14 mouse cellular contexts compared by ENCODE assay signal in the genomic region with DNA sequence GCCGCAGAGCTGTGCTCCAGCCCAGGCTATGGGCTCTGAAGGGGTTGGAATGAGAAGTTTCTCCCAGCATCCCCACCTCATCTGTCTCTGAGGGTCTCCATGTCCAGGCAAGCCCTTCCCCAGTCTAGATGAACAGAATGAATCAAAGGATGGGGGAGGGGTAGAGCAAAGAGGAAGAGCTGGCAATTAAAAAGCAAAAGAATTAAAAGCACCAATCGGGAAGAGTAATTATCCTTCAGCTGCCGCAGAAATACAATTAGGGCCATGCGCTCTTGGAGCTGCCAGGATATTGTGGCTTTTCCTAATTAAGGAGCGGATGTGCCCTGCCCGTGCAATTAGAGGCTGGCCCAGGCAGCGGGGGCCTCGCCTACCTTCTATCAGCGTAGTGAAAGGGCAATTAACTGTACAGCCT. TPM values are rescaled to one million over a fixed set of nuclear protein-coding genes. Genes with fewer than 3 reads are reported as not detected.
A peak's percentile ranks its signal among the peaks of the same experiment; 100 is the strongest.
DNase-seq lines count a peak whose midpoint lies in the region; ATAC-seq lines count a peak whose summit lies in the region.
"Had no signal": no experiment of that assay in that cellular context is flagged by ENCODE, and none has a peak within 500 bp of the region (broad histone marks: within the 10 kb centered on the region; RNA-seq: fewer than 3 reads in every experiment).

No protein-coding gene starts in this region.

- no peaks in the 10 kb centered on the region for H3K9me3 ChIP-seq in embryonic facial prominence, embryonic 14.5 days (ENCODE audit: control insufficient read depth, low read length)
- no peaks in the 10 kb centered on the region for H3K9me3 ChIP-seq in hindbrain, embryonic 13.5 days
- H3K9me3 ChIP-seq in midbrain, embryonic 15.5 days, result no peaks in the 10 kb centered on the region
- H3K9me3 ChIP-seq: kidney, embryonic 15.5 days had no signal

- H3K4me3 ChIP-seq in embryonic facial prominence, embryonic 14.5 days (ENCODE audit: low read depth, low read length), result no peak overlapping the region
- H3K4me3 ChIP-seq in hindbrain, embryonic 13.5 days, result peak overlapping the region; percentile 27
- peak overlapping the region; percentile 17; the same call in 1 of the 2 replicates for H3K4me3 ChIP-seq in midbrain, embryonic 15.5 days
- H3K4me3 ChIP-seq: erythroblast, embryonic 14.5 days; kidney, embryonic 15.5 days had no signal

- peaks cover 9% of the 10 kb centered on the region; the same call in 1 of the 2 replicates for H3K4me1 ChIP-seq in embryonic facial prominence, embryonic 14.5 days (ENCODE audit: control insufficient read depth, insufficient read depth, low read length)
- H3K4me1 ChIP-seq in hindbrain, embryonic 13.5 days (replicated peaks), result peaks cover 66% of the 10 kb centered on the region
- peaks cover 44% of the 10 kb centered on the region for H3K4me1 ChIP-seq in midbrain, embryonic 15.5 days

- no peak overlapping the region for H3K4me2 ChIP-seq in embryonic facial prominence, embryonic 14.5 days (ENCODE audit: low read depth, low read length)
- H3K4me2 ChIP-seq in hindbrain, embryonic 13.5 days, result peak overlapping the region; percentile 75
- peak overlapping the region; percentile 62 for H3K4me2 ChIP-seq in midbrain, embryonic 15.5 days
- H3K4me2 ChIP-seq: kidney, embryonic 15.5 days had no signal

- peak; percentile 60 for ATAC-seq in embryonic facial prominence, embryonic 14.5 days (ENCODE audit: low read depth)
- peak; percentile 38 for ATAC-seq in hindbrain, embryonic 13.5 days (ENCODE audit: low FRiP score)
- ATAC-seq in midbrain, embryonic 15.5 days (replicated peaks), result no peak

- H3K27me3 ChIP-seq in embryonic facial prominence, embryonic 14.5 days (replicated peaks; ENCODE audit: control insufficient read depth, insufficient read depth, low read length), result peaks cover 43% of the 10 kb centered on the region
- H3K27me3 ChIP-seq in hindbrain, embryonic 13.5 days, result peaks cover 8% of the 10 kb centered on the region; the same call in 1 of the 2 replicates
- H3K27me3 ChIP-seq in midbrain, embryonic 15.5 days (replicated peaks), result peaks cover 5% of the 10 kb centered on the region; the same call in 1 of the 2 replicates

- 45% methylated on average over 9 of the region's 9 CpGs for WGBS in embryonic facial prominence, embryonic 14.5 days
- WGBS in hindbrain, embryonic 13.5 days, result 21% methylated on average over 9 of the region's 9 CpGs
- 29% methylated on average over 9 of the region's 9 CpGs for WGBS in midbrain, embryonic 15.5 days

- DNase-seq in brain, adult 2 months (ENCODE audit: low read depth, low spot score), result peak; percentile 36
- DNase-seq in embryonic facial prominence, embryonic 14.5 days (ENCODE audit: low spot score), result peak; percentile 70
- DNase-seq in adrenal gland, postnatal 4 days (ENCODE audit: low spot score in 2 of 2), result no peak
- no peak for DNase-seq in liver
- no peak for DNase-seq in lung, adult 18-20 months
- DNase-seq in lung, postnatal 25 days (ENCODE audit: low spot score), result no peak
- DNase-seq: cerebellum, adult 9-10 months; heart, postnatal 36 days; layer of hippocampus, postnatal 36 days had no signal

- no peak overlapping the region for H3K9ac ChIP-seq in embryonic facial prominence, embryonic 14.5 days (ENCODE audit: low read depth, low read length)
- peak overlapping the region; percentile 56 for H3K9ac ChIP-seq in hindbrain, embryonic 13.5 days
- H3K9ac ChIP-seq in midbrain, embryonic 15.5 days, result peak overlapping the region; percentile 21
- H3K9ac ChIP-seq: kidney, embryonic 15.5 days; liver, embryonic 14.5 days had no signal

- H3K36me3 ChIP-seq in embryonic facial prominence, embryonic 14.5 days (ENCODE audit: control insufficient read depth, insufficient read depth, low read length), result no peaks in the 10 kb centered on the region
- no peaks in the 10 kb centered on the region for H3K36me3 ChIP-seq in hindbrain, embryonic 13.5 days
- H3K36me3 ChIP-seq in midbrain, embryonic 15.5 days (replicated peaks), result no peaks in the 10 kb centered on the region
- H3K36me3 ChIP-seq: kidney, embryonic 15.5 days had no signal

- no peak overlapping the region for H3K27ac ChIP-seq in embryonic facial prominence, embryonic 14.5 days (replicated peaks; ENCODE audit: low read depth, low read length)
- peak overlapping the region; percentile 91 for H3K27ac ChIP-seq in hindbrain, embryonic 13.5 days
- peak overlapping the region; percentile 93 for H3K27ac ChIP-seq in midbrain, embryonic 15.5 days
- H3K27ac ChIP-seq: kidney, embryonic 15.5 days; liver, embryonic 14.5 days had no signal

RNA-seq across cellular contexts. Expression of a gene that starts 8.2 kb away (rescaled TPM):
- 31.8 and 32.7 TPM in 2 replicates for polyA plus RNA-seq in embryonic facial prominence, embryonic 14.5 days (2014; fragmentation: Nextera tagmentation; extraction: Ambion mirVana)
- 47.0 and 50.3 TPM in 2 replicates for polyA plus RNA-seq in hindbrain, embryonic 13.5 days (2015; fragmentation: Nextera tagmentation; extraction: Ambion mirVana)
- 51.6 and 52.7 TPM in 2 replicates for polyA plus RNA-seq in midbrain, embryonic 15.5 days (2015; fragmentation: Nextera tagmentation; extraction: Ambion mirVana)
- total RNA-seq in adrenal gland, postnatal 4 days (2021), result 10 to 100 TPM; 33.0 to 33.7 TPM

RNA-seq across cellular contexts. Expression of a gene that starts 25.8 kb away (rescaled TPM):
- 3.4 and 5.1 TPM in 2 replicates for polyA plus RNA-seq in embryonic facial prominence, embryonic 14.5 days (2014; fragmentation: Nextera tagmentation; extraction: Ambion mirVana)
- 0.40 and 0.42 TPM in 2 replicates for polyA plus RNA-seq in hindbrain, embryonic 13.5 days (2015; fragmentation: Nextera tagmentation; extraction: Ambion mirVana)
- polyA plus RNA-seq in midbrain, embryonic 15.5 days (2015; fragmentation: Nextera tagmentation; extraction: Ambion mirVana), result 2.2 and 3.1 TPM in 2 replicates
- total RNA-seq in adrenal gland, postnatal 4 days (2021), result 10 to 100 TPM in 1 of 2 experiments, 1 to 10 TPM in 1; 7.4 to 13.7 TPM

RNA-seq across cellular contexts. Expression of a gene that starts 40.4 kb away (rescaled TPM):
- 15.6 and 17.7 TPM in 2 replicates for polyA plus RNA-seq in embryonic facial prominence, embryonic 14.5 days (2014; fragmentation: Nextera tagmentation; extraction: Ambion mirVana)
- polyA plus RNA-seq in hindbrain, embryonic 13.5 days (2015; fragmentation: Nextera tagmentation; extraction: Ambion mirVana), result 15.5 and 18.5 TPM in 2 replicates
- polyA plus RNA-seq in midbrain, embryonic 15.5 days (2015; fragmentation: Nextera tagmentation; extraction: Ambion mirVana), result 14.3 and 15.9 TPM in 2 replicates
- total RNA-seq in adrenal gland, postnatal 4 days (2021), result 10 to 100 TPM; 13.2 to 14.0 TPM

Comparison
In these comparisons a context has a peak if more than half of its experiments do, and no peak if none do; other contexts are left out.
1. DNase-seq: peak in brain, adult 2 months (single experiment) and embryonic facial prominence, embryonic 14.5 days (single experiment); none in adrenal gland, postnatal 4 days (0 of 2), liver (single experiment), lung, adult 18-20 months (0 of 2) and lung, postnatal 25 days (single experiment).